Mouse (Mus musculus) ovary, postnatal 14 days (tissue): ENCODE data around the gene Fra10ac1.

Experiments used
- DNase-seq: peaks from one replicate; pipeline ENCODE4 v3.0.0; 2022; ENCODE audit warnings: low spot score

Gene Fra10ac1

GRCm38 (mm10) chr19:38232087-38232486 lies 8.1 kb upstream of the Fra10ac1 start:
- DNase-seq = no peak

- no peak for DNase-seq
Observed at GRCm38 (mm10) chr19:38228699-38229098, 4.7 kb upstream of the Fra10ac1 start.

GRCm38 (mm10) chr19:38224685-38225060 lies 717 bp upstream of the Fra10ac1 start:
- DNase-seq = no peak

GRCm38 (mm10) chr19:38223356-38223904 lies 526 bp downstream of the Fra10ac1 start:
- no peak for DNase-seq

- no peak for DNase-seq
Observed at GRCm38 (mm10) chr19:38217696-38218095, 6.3 kb downstream of the Fra10ac1 start.

GRCm38 (mm10) chr19:38206669-38207068 lies 17.3 kb downstream of the Fra10ac1 start:
- no peak for DNase-seq

- DNase-seq = no peak
Observed at GRCm38 (mm10) chr19:38198731-38199130, 25.2 kb downstream of the Fra10ac1 start.

GRCm38 (mm10) chr19:38195245-38195644 lies 28.7 kb downstream of the Fra10ac1 start:
- DNase-seq = no peak

- no peak for DNase-seq
Observed at GRCm38 (mm10) chr19:38191446-38191845, 32.5 kb downstream of the Fra10ac1 start.

- DNase-seq = no peak
Observed at GRCm38 (mm10) chr19:38190606-38191005, 33.4 kb downstream of the Fra10ac1 start.

- DNase-seq = no peak
Observed at GRCm38 (mm10) chr19:38187345-38187680, 36.6 kb downstream of the Fra10ac1 start.

- no peak for DNase-seq
Observed at GRCm38 (mm10) chr19:38186631-38187344, 37.2 kb downstream of the Fra10ac1 start.

- DNase-seq = no peak
Observed at GRCm38 (mm10) chr19:38179675-38180074, 44.3 kb downstream of the Fra10ac1 start.

GRCm38 (mm10) chr19:38164633-38165032 lies 59.3 kb downstream of the Fra10ac1 start:
- DNase-seq = no peak

GRCm38 (mm10) chr19:38161648-38162354 lies 62.2 kb downstream of the Fra10ac1 start:
- DNase-seq = no peak

- no peak for DNase-seq
Observed at GRCm38 (mm10) chr19:38156243-38156642, 67.7 kb downstream of the Fra10ac1 start.

GRCm38 (mm10) chr19:38143540-38144271 lies 80.2 kb downstream of the Fra10ac1 start:
- no peak for DNase-seq
